Mouse (Mus musculus) G1E-ER4 (cell line): ENCODE results near the gene Nodal. TPM values are rescaled to one million over a fixed set of nuclear protein-coding genes. Genes with fewer than 3 reads are reported as not detected.

Experiments used
- GATA1 ChIP-seq: IDR thresholded peaks from one replicate; pipeline ENCODE4 v1.8.0; 2012; ENCODE audit warnings: low read length, inconsistent platforms
- polyA plus RNA-seq: library from polyadenylated mRNA; stranded (reverse); fragments of >175 nt; gene quantifications from 2 replicates; pipeline ENCODE4 v1.2.3, GENCODE M21; 2012

The Nodal gene
- polyA plus RNA-seq, 1 experiment, result not detected

DNA sequence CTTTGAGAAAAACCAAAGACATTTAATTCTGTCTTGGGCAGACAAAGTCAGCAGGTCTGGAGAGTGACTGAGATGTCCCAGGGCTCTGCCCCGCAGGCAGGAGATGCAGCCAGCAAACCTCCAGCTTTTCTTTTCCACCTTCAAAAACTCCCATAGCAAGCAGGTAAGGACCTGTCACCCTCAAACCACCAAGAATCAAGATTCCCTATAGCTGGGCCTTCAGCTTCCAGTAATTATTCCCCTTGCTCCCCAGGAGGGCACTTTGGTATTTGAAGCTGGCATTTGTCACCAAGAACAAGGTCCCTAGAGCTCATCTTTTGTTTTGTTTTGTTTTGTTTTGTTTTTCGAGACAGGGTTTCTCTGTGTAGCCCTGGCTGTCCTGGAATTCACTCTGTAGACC is 726 bp upstream of the Nodal start:
- TF ChIP-seq GATA1, result no peak

GRCm38 (mm10) chr10:61418131-61418900 is 544 bp downstream of the Nodal start:
- TF ChIP-seq GATA1, result no peak

GRCm38 (mm10) chr10:61419146-61419545 is 1.4 kb downstream of the Nodal start:
- TF ChIP-seq GATA1, result no peak

DNA sequence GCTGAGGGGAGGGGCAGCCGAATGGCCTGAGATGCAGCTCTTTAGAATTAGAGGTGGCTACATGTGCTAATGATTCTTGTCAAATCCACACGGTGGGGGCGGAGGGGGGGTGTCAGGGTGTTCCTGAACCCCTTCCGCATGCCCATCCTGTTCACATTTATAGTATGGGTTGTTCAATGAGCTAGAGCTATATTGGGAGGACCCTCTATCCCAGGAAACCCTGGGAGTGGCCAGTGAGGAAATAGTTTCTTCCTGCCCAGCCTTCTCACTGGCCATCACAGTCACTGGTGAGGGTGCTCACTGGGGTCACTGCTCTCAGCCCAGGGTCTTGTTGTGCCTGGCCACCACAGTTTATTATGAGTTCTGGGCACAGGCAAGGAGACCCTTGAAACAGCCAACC is 2.2 kb downstream of the Nodal start:
- TF ChIP-seq GATA1, result no peak

DNA sequence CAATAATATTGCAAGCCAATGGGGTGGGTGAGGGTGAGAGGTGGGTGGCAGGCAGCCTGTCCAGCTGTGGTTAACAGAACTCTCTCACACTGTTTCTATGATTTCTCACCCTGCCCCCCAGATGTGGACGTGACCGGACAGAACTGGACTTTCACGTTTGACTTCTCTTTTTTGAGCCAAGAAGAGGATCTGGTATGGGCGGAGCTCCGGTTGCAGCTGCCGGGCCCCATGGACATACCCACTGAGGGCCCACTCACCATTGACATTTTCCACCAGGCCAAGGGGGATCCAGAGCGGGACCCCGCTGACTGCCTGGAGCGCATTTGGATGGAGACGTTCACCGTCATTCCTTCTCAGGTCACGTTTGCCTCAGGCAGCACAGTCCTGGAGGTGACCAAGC is 5.1 kb downstream of the Nodal start:
- no peak for TF ChIP-seq GATA1

- TF ChIP-seq GATA1, result no peak
These were observed 5.5 kb downstream of the Nodal start for GRCm38 (mm10) chr10:61423289-61423688.

DNA sequence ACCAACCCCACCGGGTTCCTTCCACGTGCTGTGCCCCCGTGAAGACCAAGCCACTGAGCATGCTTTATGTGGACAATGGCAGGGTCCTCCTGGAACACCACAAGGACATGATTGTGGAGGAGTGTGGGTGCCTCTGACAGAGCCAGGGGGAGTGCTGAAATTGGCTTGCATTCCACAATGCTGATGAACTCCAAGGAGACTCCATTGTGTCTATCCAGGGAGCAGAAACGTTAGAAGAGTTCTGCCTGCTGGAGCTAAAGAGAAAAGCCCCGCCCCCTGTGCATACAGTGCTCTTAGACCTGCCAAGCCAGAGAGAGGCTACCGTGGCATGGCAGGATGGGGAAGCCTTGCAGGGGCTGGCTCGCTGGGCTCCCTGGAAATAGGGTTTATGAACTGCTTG is 6.7 kb downstream of the Nodal start:
- no peak for TF ChIP-seq GATA1

DNA sequence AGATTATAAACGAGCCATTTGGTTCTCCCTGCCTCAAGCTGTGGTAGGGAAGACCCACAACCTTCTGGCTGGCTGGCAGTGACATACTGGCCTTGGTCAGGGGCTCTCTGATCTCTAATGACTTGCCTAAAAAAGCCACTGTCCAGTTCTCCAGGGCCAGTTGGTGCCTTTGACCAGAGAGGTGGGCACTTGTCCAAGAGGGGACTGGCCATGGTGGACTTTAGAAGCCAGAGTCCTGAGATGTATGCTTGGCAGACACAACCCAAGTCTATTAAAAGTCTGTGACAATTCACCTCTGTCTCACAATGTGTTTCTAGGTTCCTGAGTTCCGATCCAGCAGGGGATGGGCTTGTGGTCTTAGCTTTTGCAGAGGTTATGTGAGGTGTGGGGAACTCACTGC is 7.3 kb downstream of the Nodal start:
- no peak for TF ChIP-seq GATA1

DNA sequence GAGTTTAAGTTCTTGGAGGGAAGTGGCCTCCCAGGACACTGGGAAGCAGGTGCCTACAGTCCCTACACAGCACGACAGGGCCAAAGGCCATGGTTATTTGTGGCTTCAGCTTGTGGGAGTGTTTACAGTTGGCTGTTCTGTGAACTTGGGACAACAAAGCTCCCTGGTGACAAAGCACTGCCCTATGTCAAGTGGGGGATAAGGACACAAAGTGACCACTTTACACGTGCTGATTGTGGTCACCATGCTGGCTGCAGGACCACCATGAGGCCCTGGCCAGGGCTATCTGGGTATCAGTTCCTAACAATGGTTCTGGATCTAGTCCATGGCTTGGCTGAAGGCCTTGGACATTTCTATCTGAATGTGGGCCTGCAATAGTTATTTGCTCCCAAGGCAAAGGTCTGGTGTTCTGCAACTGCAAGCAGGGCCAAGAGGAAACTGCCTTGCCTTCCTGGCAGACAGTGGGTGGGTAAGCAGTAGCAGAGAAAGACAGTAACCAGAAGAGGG is 8.5 kb downstream of the Nodal start:
- no peak for TF ChIP-seq GATA1

GRCm38 (mm10) chr10:61427951-61428350 is 10.2 kb downstream of the Nodal start:
- TF ChIP-seq GATA1, result no peak

- no peak for TF ChIP-seq GATA1
These were observed 10.6 kb downstream of the Nodal start for GRCm38 (mm10) chr10:61428416-61428815.

DNA sequence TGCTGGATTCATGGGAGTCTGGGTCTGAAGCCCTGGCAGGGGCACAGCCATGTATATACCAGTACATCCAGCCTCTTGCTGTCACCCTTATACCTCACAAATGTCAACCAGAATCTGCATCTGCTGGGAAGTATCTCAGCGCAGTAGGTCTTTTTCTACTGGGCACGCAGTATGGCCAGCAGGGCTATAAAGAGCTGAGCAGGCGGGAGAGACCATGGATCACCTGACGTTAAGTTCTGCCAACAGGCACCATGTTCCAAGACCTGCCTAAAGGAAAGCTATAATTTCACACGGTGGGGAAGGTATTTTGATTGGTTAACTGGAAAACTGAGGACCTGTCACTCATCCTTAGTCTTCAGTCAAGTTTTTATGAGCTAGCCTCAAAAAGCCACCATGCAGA is 11.3 kb downstream of the Nodal start:
- TF ChIP-seq GATA1, result no peak

- no peak for TF ChIP-seq GATA1
These were observed 13.6 kb downstream of the Nodal start for GRCm38 (mm10) chr10:61431375-61431774.

- no peak for TF ChIP-seq GATA1
These were observed 22.5 kb downstream of the Nodal start for GRCm38 (mm10) chr10:61440202-61440800.

DNA sequence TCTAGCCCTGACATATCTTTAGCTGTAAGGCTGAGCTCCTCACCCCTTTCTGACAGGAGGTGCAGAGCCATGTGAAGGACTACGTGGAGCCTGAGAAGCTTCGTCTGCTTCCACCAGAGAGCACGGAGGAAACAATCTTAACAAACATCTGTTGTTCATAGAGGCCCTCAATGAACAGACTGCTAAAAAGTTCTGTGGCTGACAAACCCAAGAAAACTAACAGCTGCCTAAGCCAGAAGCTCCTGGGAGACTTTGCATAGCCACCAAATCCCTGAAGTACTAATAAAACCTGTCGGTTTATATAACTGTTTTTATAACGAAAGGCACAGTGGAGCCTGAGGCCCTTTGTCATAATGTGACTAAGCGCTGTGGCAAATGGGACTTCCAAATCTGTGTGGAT is 25.7 kb downstream of the Nodal start:
- no peak for TF ChIP-seq GATA1

GRCm38 (mm10) chr10:61443876-61444275 is 26.1 kb downstream of the Nodal start:
- no peak for TF ChIP-seq GATA1

DNA sequence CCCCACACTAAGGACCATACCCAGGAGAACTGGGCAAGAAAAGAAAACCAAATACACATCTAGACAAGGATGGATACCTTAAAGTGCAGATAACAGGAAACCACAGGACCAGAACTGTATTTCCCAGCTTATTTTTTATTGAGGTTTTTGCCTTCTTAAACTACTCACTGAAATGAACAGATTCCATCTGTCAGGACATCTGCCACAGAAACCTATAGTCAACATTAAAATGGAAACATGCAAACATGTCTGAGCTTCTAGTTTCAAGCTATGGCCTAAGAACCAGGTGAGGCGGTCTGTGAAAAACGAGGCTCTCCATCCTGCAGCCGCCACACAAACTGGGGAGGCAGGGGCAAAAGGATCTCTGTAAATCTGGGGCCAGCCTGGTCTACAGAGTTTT is 27.2 kb downstream of the Nodal start:
- no peak for TF ChIP-seq GATA1
